Mouse (Mus musculus): ENCODE results near the gene Stx6.

GRCm38 (mm10) chr1:155212081-155212480 lies 53.6 kb downstream of the Stx6 start:
- no peak for TF ChIP-seq CTCF (IDR thresholded peaks at IDR 0.05; ENCODE audit: borderline replicate concordance, extremely low read depth, insufficient read depth, insufficient read length)
- TF ChIP-seq POLR2A (IDR thresholded peaks at IDR 0.05; ENCODE audit: borderline replicate concordance, extremely low read depth, insufficient read depth, insufficient read length, poor library complexity, severe bottlenecking): no peak
